Mouse (Mus musculus): Measurements from ENCODE around the gene Pak2.

GRCm38 (mm10) chr16:32077648-32078407, 1.3 kb downstream of the Pak2 start:
- TF ChIP-seq POLR2A (IDR thresholded peaks at IDR 0.05; ENCODE audit: insufficient read depth, low read length) = no peak
- TF ChIP-seq CTCF (IDR thresholded peaks at IDR 0.05; ENCODE audit: low read depth, low read length) = no peak
- TF ChIP-seq EP300 (IDR thresholded peaks at IDR 0.05; ENCODE audit: insufficient read depth, low read depth, low read length) = no peak
